Mouse (Mus musculus): ENCODE results near the gene Cdc42se1. TPM values are rescaled to one million over a fixed set of nuclear protein-coding genes. Genes with fewer than 3 reads are reported as not detected.

Cdc42se1 gene
- polyA plus RNA-seq (2015; fragmentation: Nextera tagmentation; extraction: Ambion mirVana), result 104 and 120 TPM in 2 replicates

- Histone ChIP-seq H3K4me1 (ENCODE audit: insufficient read depth, low read depth, low read length) (peaks cover 13% of the 10 kb centered on the region), H3K9me3 (ENCODE audit: low read length) (no peaks in the 10 kb centered on the region), H3K27ac (ENCODE audit: low read length) (peak within 1 kb of the TSS; percentile 96), H3K36me3 (ENCODE audit: insufficient read depth, low read length) (peaks cover 6% of the 10 kb centered on the region; the same call in 1 of the 2 replicates), H3K4me3 (ENCODE audit: low read depth, low read length) (peak within 1 kb of the TSS; percentile 94), H3K27me3 (replicated peaks; ENCODE audit: insufficient read depth, low read length) (no peaks in the 10 kb centered on the region), H3K4me2 (replicated peaks; ENCODE audit: low read depth, low read length) (peak within 1 kb of the TSS; percentile 73), H3K9ac (replicated peaks; ENCODE audit: low read depth) (peak within 1 kb of the TSS; percentile 96)
- under 1% methylated on average over 62 of the region's 64 CpGs for WGBS
- DNase-seq (ENCODE audit: low spot score) (peak; percentile 95), ATAC-seq (peak; percentile 87)
- TF ChIP-seq EP300 (IDR thresholded peaks at IDR 0.05), result no peak
- no peak for TF ChIP-seq CTCF (IDR thresholded peaks at IDR 0.05)
Observed at GRCm38 (mm10) chr3:95228148-95228893, at the start of gene Cdc42se1. Cdc42se1 (plus strand) TSS chr3:95228732.

GRCm38 (mm10) chr3:95178948-95179347 lies 49.6 kb upstream of the Cdc42se1 start:
- ATAC-seq (no peak), DNase-seq (ENCODE audit: low spot score) (no peak)
- no peak for TF ChIP-seq EP300 (IDR thresholded peaks at IDR 0.05)
- no peak for TF ChIP-seq CTCF (IDR thresholded peaks at IDR 0.05)
- H3K9me3 ChIP-seq (ENCODE audit: low read length), result no peaks in the 10 kb centered on the region
- 80% methylated on average over 5 of the region's 5 CpGs for WGBS
- no peak overlapping the region for H3K4me3 ChIP-seq (ENCODE audit: low read depth, low read length)
- no peak overlapping the region for H3K4me2 ChIP-seq (replicated peaks; ENCODE audit: low read depth, low read length)
- no peaks in the 10 kb centered on the region for H3K4me1 ChIP-seq (ENCODE audit: insufficient read depth, low read depth, low read length)
- no peaks in the 10 kb centered on the region for H3K36me3 ChIP-seq (ENCODE audit: insufficient read depth, low read length)
- no peaks in the 10 kb centered on the region for H3K27me3 ChIP-seq (replicated peaks; ENCODE audit: insufficient read depth, low read length)
- H3K27ac ChIP-seq (ENCODE audit: low read length), result no peak overlapping the region
- no peak overlapping the region for H3K9ac ChIP-seq (replicated peaks; ENCODE audit: low read depth)

GRCm38 (mm10) chr3:95179890-95180289 lies 48.6 kb upstream of the Cdc42se1 start:
- Histone ChIP-seq H3K9ac (replicated peaks; ENCODE audit: low read depth) (no peak overlapping the region), H3K27ac (ENCODE audit: low read length) (no peak overlapping the region), H3K4me2 (replicated peaks; ENCODE audit: low read depth, low read length) (no peak overlapping the region), H3K4me1 (ENCODE audit: insufficient read depth, low read depth, low read length) (no peaks in the 10 kb centered on the region), H3K4me3 (ENCODE audit: low read depth, low read length) (no peak overlapping the region), H3K36me3 (ENCODE audit: insufficient read depth, low read length) (no peaks in the 10 kb centered on the region), H3K27me3 (replicated peaks; ENCODE audit: insufficient read depth, low read length) (no peaks in the 10 kb centered on the region), H3K9me3 (ENCODE audit: low read length) (no peaks in the 10 kb centered on the region)
- no peak for TF ChIP-seq EP300 (IDR thresholded peaks at IDR 0.05)
- DNase-seq (ENCODE audit: low spot score) (no peak), ATAC-seq (no peak)
- 54% methylated on average over 3 of the region's 3 CpGs for WGBS

- no peak overlapping the region for H3K27ac ChIP-seq (ENCODE audit: low read length)
- no peaks in the 10 kb centered on the region for H3K27me3 ChIP-seq (replicated peaks; ENCODE audit: insufficient read depth, low read length)
- no peak overlapping the region for H3K4me2 ChIP-seq (replicated peaks; ENCODE audit: low read depth, low read length)
- 62% methylated on average over 1 of the region's 1 CpGs for WGBS
- H3K4me1 ChIP-seq (ENCODE audit: insufficient read depth, low read depth, low read length), result no peaks in the 10 kb centered on the region
- H3K9ac ChIP-seq (replicated peaks; ENCODE audit: low read depth), result no peak overlapping the region
- ATAC-seq, result no peak
- peaks cover 2% of the 10 kb centered on the region; the same call in 1 of the 2 replicates for H3K36me3 ChIP-seq (ENCODE audit: insufficient read depth, low read length)
- TF ChIP-seq CTCF (IDR thresholded peaks at IDR 0.05), result no peak
- no peak for TF ChIP-seq EP300 (IDR thresholded peaks at IDR 0.05)
- no peaks in the 10 kb centered on the region for H3K9me3 ChIP-seq (ENCODE audit: low read length)
- DNase-seq (ENCODE audit: low spot score), result no peak
- H3K4me3 ChIP-seq (ENCODE audit: low read depth, low read length), result no peak overlapping the region
Observed at GRCm38 (mm10) chr3:95181841-95182240, 46.7 kb upstream of the Cdc42se1 start.

- Histone ChIP-seq H3K4me1 (ENCODE audit: insufficient read depth, low read depth, low read length) (no peaks in the 10 kb centered on the region), H3K9me3 (ENCODE audit: low read length) (no peaks in the 10 kb centered on the region), H3K4me3 (ENCODE audit: low read depth, low read length) (no peak overlapping the region), H3K27me3 (replicated peaks; ENCODE audit: insufficient read depth, low read length) (no peaks in the 10 kb centered on the region), H3K36me3 (ENCODE audit: insufficient read depth, low read length) (peaks cover 26% of the 10 kb centered on the region), H3K4me2 (replicated peaks; ENCODE audit: low read depth, low read length) (no peak overlapping the region), H3K9ac (replicated peaks; ENCODE audit: low read depth) (no peak overlapping the region), H3K27ac (ENCODE audit: low read length) (no peak overlapping the region)
- ATAC-seq, result no peak
- TF ChIP-seq CTCF (IDR thresholded peaks at IDR 0.05) (no peak), EP300 (IDR thresholded peaks at IDR 0.05) (no peak)
- no peak for DNase-seq (ENCODE audit: low spot score)
- WGBS, result 72% methylated on average over 9 of the region's 9 CpGs
Observed at GRCm38 (mm10) chr3:95184796-95185577, 43.5 kb upstream of the Cdc42se1 start.

GRCm38 (mm10) chr3:95186100-95186499 lies 42.4 kb upstream of the Cdc42se1 start:
- peak; percentile 93 for ATAC-seq
- no peak for TF ChIP-seq EP300 (IDR thresholded peaks at IDR 0.05)
- TF ChIP-seq CTCF (IDR thresholded peaks at IDR 0.05), result no peak

More at GRCm38 (mm10) chr3:95186100-95186499, 42.4 kb upstream of the Cdc42se1 start:
- Histone ChIP-seq H3K9me3 (ENCODE audit: low read length) (no peaks in the 10 kb centered on the region), H3K27me3 (replicated peaks; ENCODE audit: insufficient read depth, low read length) (no peaks in the 10 kb centered on the region), H3K4me2 (replicated peaks; ENCODE audit: low read depth, low read length) (no peak overlapping the region), H3K27ac (ENCODE audit: low read length) (peak overlapping the region; percentile 14; the same call in 1 of the 2 replicates), H3K36me3 (ENCODE audit: insufficient read depth, low read length) (peaks cover 29% of the 10 kb centered on the region), H3K4me3 (ENCODE audit: low read depth, low read length) (no peak overlapping the region), H3K9ac (replicated peaks; ENCODE audit: low read depth) (no peak overlapping the region), H3K4me1 (ENCODE audit: insufficient read depth, low read depth, low read length) (no peaks in the 10 kb centered on the region)
- WGBS, result 58% methylated on average over 2 of the region's 2 CpGs
- peak; percentile 68 for DNase-seq (ENCODE audit: low spot score)

Data from lung, postnatal 0 days (tissue).